Mouse (Mus musculus): ENCODE data around the gene Exoc6. TPM values are rescaled to one million over a fixed set of nuclear protein-coding genes. Genes with fewer than 3 reads are reported as not detected.

Exoc6 gene
- polyA plus RNA-seq, 1 experiment from 2014 or later = 27.8 TPM

- H3K9ac ChIP-seq (ENCODE audit: low read depth, low read length) = no peak overlapping the region
- H3K9me3 ChIP-seq (replicated peaks; ENCODE audit: control insufficient read depth, low read length, poor library complexity, severe bottlenecking) = no peaks in the 10 kb centered on the region
- H3K27me3 ChIP-seq (ENCODE audit: control insufficient read depth, insufficient read depth, low read depth, low read length) = no peaks in the 10 kb centered on the region
- H3K4me3 ChIP-seq (ENCODE audit: low read depth, low read length) = no peak overlapping the region
- ATAC-seq = no peak
- H3K36me3 ChIP-seq (ENCODE audit: control insufficient read depth, insufficient read depth, low read length) = no peaks in the 10 kb centered on the region
- no peak overlapping the region for H3K27ac ChIP-seq (ENCODE audit: low read length)
- WGBS = 76% methylated on average over 10 of the region's 10 CpGs
- H3K4me1 ChIP-seq (ENCODE audit: control insufficient read depth, insufficient read depth, low read length) = peaks cover 8% of the 10 kb centered on the region
- no peak overlapping the region for H3K4me2 ChIP-seq (ENCODE audit: low read length)
Measured at GRCm38 (mm10) chr19:37561106-37561892, 11.1 kb downstream of the Exoc6 start.

- no peak for ATAC-seq
- H3K9ac ChIP-seq (ENCODE audit: low read depth, low read length) = no peak overlapping the region
- WGBS = 33% methylated on average over 4 of the region's 4 CpGs
- peaks cover 8% of the 10 kb centered on the region for H3K4me1 ChIP-seq (ENCODE audit: control insufficient read depth, insufficient read depth, low read length)
- H3K4me2 ChIP-seq (ENCODE audit: low read length) = no peak overlapping the region
- H3K36me3 ChIP-seq (ENCODE audit: control insufficient read depth, insufficient read depth, low read length) = no peaks in the 10 kb centered on the region
- no peaks in the 10 kb centered on the region for H3K9me3 ChIP-seq (replicated peaks; ENCODE audit: control insufficient read depth, low read length, poor library complexity, severe bottlenecking)
- H3K4me3 ChIP-seq (ENCODE audit: low read depth, low read length) = no peak overlapping the region
- H3K27ac ChIP-seq (ENCODE audit: low read length) = no peak overlapping the region
- H3K27me3 ChIP-seq (ENCODE audit: control insufficient read depth, insufficient read depth, low read depth, low read length) = no peaks in the 10 kb centered on the region
Measured at GRCm38 (mm10) chr19:37563763-37564162, 13.5 kb downstream of the Exoc6 start.

- WGBS = 48% methylated on average over 7 of the region's 7 CpGs
- peaks cover 2% of the 10 kb centered on the region; the same call in 1 of the 2 replicates for H3K4me1 ChIP-seq (ENCODE audit: control insufficient read depth, insufficient read depth, low read length)
- H3K4me3 ChIP-seq (ENCODE audit: low read depth, low read length) = no peak overlapping the region
- no peaks in the 10 kb centered on the region for H3K36me3 ChIP-seq (ENCODE audit: control insufficient read depth, insufficient read depth, low read length)
- ATAC-seq = no peak
- no peak overlapping the region for H3K9ac ChIP-seq (ENCODE audit: low read depth, low read length)
- no peak overlapping the region for H3K4me2 ChIP-seq (ENCODE audit: low read length)
- H3K27me3 ChIP-seq (ENCODE audit: control insufficient read depth, insufficient read depth, low read depth, low read length) = no peaks in the 10 kb centered on the region
- no peaks in the 10 kb centered on the region for H3K9me3 ChIP-seq (replicated peaks; ENCODE audit: control insufficient read depth, low read length, poor library complexity, severe bottlenecking)
- H3K27ac ChIP-seq (ENCODE audit: low read length) = no peak overlapping the region
Measured at GRCm38 (mm10) chr19:37565806-37566205, 15.6 kb downstream of the Exoc6 start.

- Histone ChIP-seq H3K27me3 (ENCODE audit: control insufficient read depth, insufficient read depth, low read depth, low read length) (no peaks in the 10 kb centered on the region), H3K27ac (ENCODE audit: low read length) (no peak overlapping the region), H3K4me3 (ENCODE audit: low read depth, low read length) (no peak overlapping the region), H3K9me3 (replicated peaks; ENCODE audit: control insufficient read depth, low read length, poor library complexity, severe bottlenecking) (no peaks in the 10 kb centered on the region), H3K9ac (ENCODE audit: low read depth, low read length) (no peak overlapping the region), H3K4me1 (ENCODE audit: control insufficient read depth, insufficient read depth, low read length) (peaks cover 2% of the 10 kb centered on the region; the same call in 1 of the 2 replicates), H3K4me2 (ENCODE audit: low read length) (no peak overlapping the region), H3K36me3 (ENCODE audit: control insufficient read depth, insufficient read depth, low read length) (0 out of 2 replicates have a peak, but pooled peaks cover 2% of the 10 kb centered on the region)
- ATAC-seq = no peak
- WGBS = 82% methylated on average over 12 of the region's 12 CpGs
Measured at GRCm38 (mm10) chr19:37569186-37569754, 19.1 kb downstream of the Exoc6 start.

GRCm38 (mm10) chr19:37570966-37571718, 20.9 kb downstream of the Exoc6 start:
- ATAC-seq = no peak
- Histone ChIP-seq H3K4me3 (ENCODE audit: low read depth, low read length) (no peak overlapping the region), H3K36me3 (ENCODE audit: control insufficient read depth, insufficient read depth, low read length) (0 out of 2 replicates have a peak, but pooled peaks cover 2% of the 10 kb centered on the region), H3K27ac (ENCODE audit: low read length) (no peak overlapping the region), H3K27me3 (ENCODE audit: control insufficient read depth, insufficient read depth, low read depth, low read length) (no peaks in the 10 kb centered on the region), H3K4me2 (ENCODE audit: low read length) (no peak overlapping the region), H3K4me1 (ENCODE audit: control insufficient read depth, insufficient read depth, low read length) (no peaks in the 10 kb centered on the region), H3K9me3 (replicated peaks; ENCODE audit: control insufficient read depth, low read length, poor library complexity, severe bottlenecking) (no peaks in the 10 kb centered on the region), H3K9ac (ENCODE audit: low read depth, low read length) (no peak overlapping the region)
- WGBS = 42% methylated on average over 10 of the region's 10 CpGs

- Histone ChIP-seq H3K4me1 (ENCODE audit: control insufficient read depth, insufficient read depth, low read length) (no peaks in the 10 kb centered on the region), H3K27me3 (ENCODE audit: control insufficient read depth, insufficient read depth, low read depth, low read length) (no peaks in the 10 kb centered on the region), H3K4me3 (ENCODE audit: low read depth, low read length) (no peak overlapping the region), H3K9ac (ENCODE audit: low read depth, low read length) (no peak overlapping the region), H3K4me2 (ENCODE audit: low read length) (no peak overlapping the region), H3K36me3 (ENCODE audit: control insufficient read depth, insufficient read depth, low read length) (peaks cover 6% of the 10 kb centered on the region; the same call in 1 of the 2 replicates), H3K27ac (ENCODE audit: low read length) (no peak overlapping the region), H3K9me3 (replicated peaks; ENCODE audit: control insufficient read depth, low read length, poor library complexity, severe bottlenecking) (no peaks in the 10 kb centered on the region)
- WGBS = 63% methylated on average over 5 of the region's 5 CpGs
- ATAC-seq = no peak
Measured at GRCm38 (mm10) chr19:37574802-37575201, 24.6 kb downstream of the Exoc6 start.

- WGBS = 54% methylated on average over 4 of the region's 4 CpGs
- no peak for ATAC-seq
- no peak overlapping the region for H3K4me3 ChIP-seq (ENCODE audit: low read depth, low read length)
- no peaks in the 10 kb centered on the region for H3K4me1 ChIP-seq (ENCODE audit: control insufficient read depth, insufficient read depth, low read length)
- H3K27ac ChIP-seq (ENCODE audit: low read length) = no peak overlapping the region
- H3K36me3 ChIP-seq (ENCODE audit: control insufficient read depth, insufficient read depth, low read length) = peaks cover 4% of the 10 kb centered on the region; the same call in 1 of the 2 replicates
- H3K9ac ChIP-seq (ENCODE audit: low read depth, low read length) = no peak overlapping the region
- H3K4me2 ChIP-seq (ENCODE audit: low read length) = no peak overlapping the region
- H3K9me3 ChIP-seq (replicated peaks; ENCODE audit: control insufficient read depth, low read length, poor library complexity, severe bottlenecking) = no peaks in the 10 kb centered on the region
- H3K27me3 ChIP-seq (ENCODE audit: control insufficient read depth, insufficient read depth, low read depth, low read length) = no peaks in the 10 kb centered on the region
Measured at GRCm38 (mm10) chr19:37579607-37580006, 29.4 kb downstream of the Exoc6 start.

GRCm38 (mm10) chr19:37580438-37580837, 30.2 kb downstream of the Exoc6 start:
- no peaks in the 10 kb centered on the region for H3K9me3 ChIP-seq (replicated peaks; ENCODE audit: control insufficient read depth, low read length, poor library complexity, severe bottlenecking)
- H3K36me3 ChIP-seq (ENCODE audit: control insufficient read depth, insufficient read depth, low read length) = peaks cover 4% of the 10 kb centered on the region; the same call in 1 of the 2 replicates
- H3K9ac ChIP-seq (ENCODE audit: low read depth, low read length) = no peak overlapping the region
- no peak overlapping the region for H3K27ac ChIP-seq (ENCODE audit: low read length)
- no peak overlapping the region for H3K4me2 ChIP-seq (ENCODE audit: low read length)
- no peaks in the 10 kb centered on the region for H3K27me3 ChIP-seq (ENCODE audit: control insufficient read depth, insufficient read depth, low read depth, low read length)
- 73% methylated on average over 6 of the region's 6 CpGs for WGBS
- H3K4me3 ChIP-seq (ENCODE audit: low read depth, low read length) = no peak overlapping the region
- no peaks in the 10 kb centered on the region for H3K4me1 ChIP-seq (ENCODE audit: control insufficient read depth, insufficient read depth, low read length)
- no peak for ATAC-seq
